Mouse (Mus musculus): ENCODE results near the gene Dnajc13.

Gene Dnajc13

DNA sequence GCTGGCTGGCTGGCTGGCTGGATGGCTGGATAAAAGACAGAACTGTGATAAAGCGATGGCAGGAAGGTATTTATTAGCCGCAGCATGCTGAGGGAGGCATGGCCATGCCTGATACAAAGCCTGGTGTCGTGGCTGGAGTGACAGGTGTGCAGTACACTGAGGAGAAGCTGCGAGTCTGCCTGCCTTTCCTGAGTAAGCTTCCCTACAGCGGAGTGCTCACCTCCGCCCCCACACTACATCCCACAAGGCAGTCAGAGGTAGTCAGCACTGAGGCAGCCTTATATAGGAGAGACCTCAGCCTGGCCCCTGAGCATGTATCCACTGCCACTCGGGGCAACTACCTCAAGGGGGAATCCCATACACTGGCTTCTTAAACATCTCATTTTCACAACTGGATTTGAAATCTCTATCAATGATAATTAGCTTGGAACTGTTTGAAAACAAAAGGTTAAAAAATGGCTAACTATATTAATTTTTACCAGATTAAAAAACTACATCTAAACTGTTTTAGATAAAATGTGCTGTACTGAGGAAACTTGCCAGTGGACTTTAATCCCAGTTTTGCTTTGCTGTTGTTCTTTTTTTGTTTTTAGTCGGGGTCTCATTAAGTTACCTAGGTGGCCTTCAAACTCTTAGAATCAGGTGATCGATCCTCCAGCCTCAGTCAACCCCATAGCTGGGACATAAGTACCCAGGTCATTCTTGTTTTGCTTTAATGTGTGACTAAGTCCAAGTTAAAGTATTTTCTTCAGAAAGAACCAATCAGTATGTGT lies 8.1 kb downstream of the Dnajc13 start:
- DNase-seq (ENCODE audit: low read depth): no peak

DNA sequence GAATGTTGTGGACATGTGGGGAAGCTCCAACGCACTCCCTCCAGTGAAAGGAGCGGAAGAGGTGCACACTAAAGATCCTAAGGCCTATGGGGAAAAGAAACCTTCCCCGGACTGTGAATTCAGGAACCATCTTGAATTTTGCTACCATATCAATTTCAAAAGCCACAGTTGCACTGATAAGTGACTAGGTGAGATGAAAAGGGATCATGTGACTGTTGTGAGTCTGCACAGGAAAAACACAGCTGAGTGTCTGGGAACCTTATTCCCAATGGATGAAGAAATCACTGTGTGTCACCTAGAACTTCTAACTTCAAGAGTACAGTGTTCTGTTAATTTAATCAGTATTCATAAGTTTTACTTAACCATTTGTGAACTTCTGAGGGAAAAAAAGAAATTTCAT lies 10.1 kb downstream of the Dnajc13 start:
- DNase-seq (ENCODE audit: low read depth): no peak

DNA sequence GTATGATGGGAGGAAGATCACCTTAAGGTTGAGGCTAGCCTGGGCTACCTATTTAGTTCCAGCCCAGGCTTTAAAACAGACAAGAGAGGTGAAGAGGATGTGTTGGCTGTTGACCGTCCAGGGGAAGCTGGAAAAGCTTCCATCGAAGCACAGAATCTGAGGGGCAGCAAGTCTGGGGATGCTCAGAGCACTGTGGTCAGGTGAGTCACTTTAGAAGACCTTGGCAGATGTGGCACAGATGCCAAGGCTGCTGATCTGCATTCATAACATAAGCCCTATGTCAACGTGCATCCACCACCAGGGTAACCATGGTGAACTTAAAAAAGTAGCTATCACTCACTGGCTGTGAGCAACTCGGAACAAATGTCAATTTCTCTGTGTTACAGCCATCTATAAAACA lies 11.0 kb downstream of the Dnajc13 start:
- DNase-seq (ENCODE audit: low read depth): no peak

DNA sequence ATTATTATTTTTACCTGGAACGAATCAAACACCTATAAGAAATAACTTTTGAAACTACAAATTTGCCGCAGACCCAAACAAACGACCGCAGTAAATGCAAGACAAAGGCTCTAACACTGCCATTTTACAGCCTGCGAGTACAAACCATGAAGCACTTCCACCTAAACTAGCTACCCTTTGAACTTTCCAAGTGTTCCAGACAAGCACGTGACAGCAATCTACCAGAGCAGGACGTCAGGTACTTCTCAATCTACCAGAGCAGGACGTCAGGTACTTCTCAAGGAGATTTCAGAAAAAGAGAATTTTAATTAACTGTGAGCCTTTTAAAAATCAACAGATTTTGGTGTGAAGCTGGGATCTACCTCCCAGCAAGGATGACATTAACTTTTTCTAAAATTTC lies 11.6 kb downstream of the Dnajc13 start:
- DNase-seq (ENCODE audit: low read depth): no peak

DNA sequence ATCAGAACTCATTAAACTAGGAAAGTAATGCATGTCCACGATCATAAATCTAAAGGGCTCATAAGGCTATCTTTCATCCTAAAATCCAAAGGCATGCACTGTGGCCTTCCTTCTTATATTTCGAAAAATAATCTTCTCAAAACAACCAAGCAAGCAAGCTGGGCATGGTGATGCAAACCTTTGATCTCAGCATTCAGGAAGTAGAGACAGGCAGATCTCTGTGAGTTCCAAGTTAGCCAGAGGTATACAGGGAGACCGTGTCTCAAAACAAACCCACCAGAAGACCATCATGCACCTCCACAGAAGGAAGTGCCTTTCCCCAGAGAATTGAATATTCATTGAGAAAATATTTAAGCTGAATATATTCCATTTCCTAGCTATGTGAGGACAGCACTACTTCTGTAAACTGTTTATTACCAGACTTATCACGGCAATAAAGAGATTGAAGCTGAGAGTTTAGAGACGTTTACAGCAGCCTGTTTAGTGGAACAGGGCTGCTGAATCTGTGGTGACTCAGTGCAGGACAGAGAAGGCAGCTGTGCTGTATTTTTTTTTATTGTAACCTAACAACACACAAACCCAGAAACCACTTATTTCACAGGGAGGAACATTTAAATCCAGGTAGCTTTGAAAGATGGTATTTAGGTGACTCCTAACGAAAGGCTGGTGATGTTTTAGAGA lies 15.3 kb downstream of the Dnajc13 start:
- no peak for DNase-seq (ENCODE audit: low read depth)

DNA sequence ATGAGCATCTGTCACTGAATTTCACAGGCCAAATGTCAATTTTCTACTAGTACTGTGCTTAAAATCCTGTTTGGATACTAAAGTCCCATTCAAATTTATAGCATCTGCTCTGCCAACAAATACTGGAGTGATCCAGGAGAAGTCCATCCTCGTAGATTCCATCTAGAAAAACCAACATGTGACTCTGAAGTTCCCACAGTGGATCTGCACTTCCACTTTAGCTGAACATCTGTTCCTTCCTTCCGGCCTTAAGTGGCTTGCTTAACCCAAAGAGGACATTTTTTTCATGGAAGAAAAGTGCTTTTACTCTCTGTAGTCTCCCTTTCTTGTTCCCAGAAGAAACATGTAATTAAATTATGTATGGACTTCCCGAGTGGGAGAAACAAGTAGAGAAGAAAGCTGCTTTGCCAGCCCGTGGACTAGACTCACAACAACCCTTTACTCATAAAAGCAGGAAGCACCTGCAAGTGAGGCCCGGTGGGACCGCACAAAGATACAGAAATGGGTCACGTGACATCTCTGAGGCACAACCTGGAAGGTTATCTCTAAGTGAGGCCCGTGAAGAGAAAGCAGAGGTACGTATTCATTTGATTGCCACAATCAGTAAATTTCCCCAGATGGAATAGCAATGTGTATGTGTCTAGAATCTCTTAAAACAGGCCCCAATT lies 18.8 kb downstream of the Dnajc13 start:
- DNase-seq (ENCODE audit: low read depth): no peak

DNA sequence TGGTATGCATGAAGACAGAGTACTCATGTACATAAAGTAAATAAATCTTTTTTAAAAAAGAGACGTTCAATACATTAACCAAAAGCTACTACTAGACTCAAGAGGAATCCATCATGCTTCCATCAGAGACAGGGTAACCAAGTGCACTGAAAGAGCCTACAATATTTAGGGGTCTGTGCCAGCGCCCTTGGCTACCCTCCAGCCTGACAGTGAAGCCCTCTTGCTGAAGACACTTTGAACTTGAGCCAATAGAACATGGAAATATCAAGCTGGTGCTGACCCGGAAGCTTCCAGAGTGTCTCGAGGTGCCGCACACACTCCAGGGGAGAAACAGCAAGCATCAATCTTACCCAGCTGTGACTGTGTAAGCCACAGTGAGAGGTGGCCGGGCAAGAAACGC lies 22.6 kb downstream of the Dnajc13 start:
- DNase-seq (ENCODE audit: low read depth): no peak

DNA sequence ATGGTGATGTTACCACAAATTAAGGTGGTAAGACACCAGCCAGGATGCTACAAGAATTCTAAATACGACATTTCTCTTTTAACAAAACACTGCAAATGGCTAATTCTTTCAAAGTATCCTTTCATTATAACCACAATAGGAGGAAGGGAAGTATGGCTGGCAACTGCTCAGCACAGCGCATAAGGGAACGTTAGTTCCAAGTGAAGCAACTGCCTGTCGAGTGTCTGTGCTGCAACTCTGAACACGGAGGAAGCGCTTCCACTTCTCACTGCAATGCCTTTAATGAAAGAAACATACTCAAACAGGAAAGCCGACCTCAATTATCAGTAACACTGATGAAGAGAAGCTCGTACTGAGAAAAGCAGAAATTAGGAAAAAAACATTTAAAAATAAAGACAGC lies 23.7 kb downstream of the Dnajc13 start:
- DNase-seq (ENCODE audit: low read depth): no peak

DNA sequence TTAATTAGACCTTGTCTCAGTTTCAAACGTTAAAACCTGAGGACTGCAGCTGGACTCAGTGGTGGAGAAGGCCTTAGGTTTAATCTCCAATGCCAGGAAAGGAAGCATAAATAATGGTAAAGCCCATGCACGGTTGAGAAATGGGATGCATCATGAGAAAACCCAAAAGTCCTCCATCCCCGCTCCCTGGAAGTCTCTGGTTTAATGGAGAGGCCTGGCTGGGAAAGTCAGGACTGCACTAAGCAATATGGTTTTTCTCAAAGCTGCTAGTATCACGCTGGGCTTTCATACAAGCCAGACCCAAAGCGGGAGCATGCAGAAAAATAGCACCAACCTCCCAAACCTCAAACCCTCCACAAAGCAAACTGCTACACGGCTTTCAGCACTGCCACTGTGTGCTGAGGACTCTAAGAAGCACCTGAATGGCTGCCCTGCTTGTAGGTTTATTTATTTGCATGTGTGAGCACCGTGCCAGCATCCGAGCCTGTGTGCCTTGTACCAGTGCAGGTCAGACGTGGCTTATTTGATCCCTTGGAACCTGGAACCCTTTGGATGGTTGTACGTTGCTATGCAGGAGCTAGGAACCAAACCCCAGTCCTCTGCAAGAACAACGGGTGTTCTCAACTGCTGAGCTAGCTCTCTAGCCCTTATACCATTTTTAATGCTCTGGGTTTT lies 26.3 kb downstream of the Dnajc13 start:
- DNase-seq (ENCODE audit: low read depth): no peak

DNA sequence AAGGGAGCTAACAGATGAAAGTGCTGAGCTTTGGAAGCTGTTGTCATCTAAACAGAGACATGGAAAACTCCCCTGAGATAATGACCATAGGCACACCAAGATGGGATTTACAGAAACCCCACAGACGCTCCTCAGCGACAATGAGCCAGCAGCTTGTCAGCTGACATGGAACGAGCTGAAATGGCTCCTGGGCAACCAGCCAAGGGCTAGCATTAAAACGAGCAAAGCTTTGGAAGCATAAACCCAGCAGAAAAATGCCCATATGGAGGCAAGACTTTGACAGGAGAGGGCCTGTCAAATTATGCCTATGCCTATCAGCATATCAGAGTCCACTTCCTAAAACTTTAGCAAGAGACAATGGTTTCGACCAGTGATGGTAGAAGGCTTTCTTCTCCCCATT lies 27.0 kb downstream of the Dnajc13 start:
- DNase-seq (ENCODE audit: low read depth): no peak

DNA sequence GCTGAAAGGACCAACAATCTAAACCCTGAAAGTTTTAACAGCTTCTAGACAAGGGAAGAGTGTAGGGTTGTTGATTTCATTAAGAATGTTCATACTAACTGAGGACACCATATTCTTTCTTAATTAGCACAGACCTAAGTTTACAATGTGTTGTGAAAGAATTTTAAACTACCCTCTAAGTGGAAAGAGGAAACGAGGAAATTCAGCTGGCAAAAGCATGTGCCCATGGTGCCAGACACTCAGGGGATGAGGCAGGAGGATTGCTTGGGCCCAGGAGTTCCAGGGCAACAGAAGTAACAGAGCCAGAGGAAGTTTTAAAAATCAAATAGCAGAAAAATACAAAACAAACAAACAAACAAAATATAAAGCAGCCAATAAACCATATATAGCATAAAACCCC lies 28.9 kb downstream of the Dnajc13 start:
- DNase-seq (ENCODE audit: low read depth): no peak

DNA sequence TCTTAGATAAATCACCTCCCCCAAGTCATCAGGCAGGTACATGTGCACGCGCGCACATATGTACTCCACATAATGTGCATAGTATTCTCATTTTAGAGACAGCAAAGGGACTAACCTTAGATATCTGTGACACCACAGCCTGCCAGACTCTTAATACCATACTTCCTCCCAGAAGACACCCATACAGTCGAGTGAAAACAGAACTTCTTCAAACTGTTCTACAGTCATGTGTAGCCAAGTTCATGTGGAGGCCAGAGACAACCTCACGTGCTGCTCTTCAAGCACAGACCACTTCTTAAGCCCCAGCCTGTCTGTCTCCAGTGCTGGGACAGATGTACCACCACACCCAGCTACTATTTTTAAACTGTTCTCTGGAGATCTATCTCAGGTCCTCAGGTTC lies 29.7 kb downstream of the Dnajc13 start:
- DNase-seq (ENCODE audit: low read depth): no peak

DNA sequence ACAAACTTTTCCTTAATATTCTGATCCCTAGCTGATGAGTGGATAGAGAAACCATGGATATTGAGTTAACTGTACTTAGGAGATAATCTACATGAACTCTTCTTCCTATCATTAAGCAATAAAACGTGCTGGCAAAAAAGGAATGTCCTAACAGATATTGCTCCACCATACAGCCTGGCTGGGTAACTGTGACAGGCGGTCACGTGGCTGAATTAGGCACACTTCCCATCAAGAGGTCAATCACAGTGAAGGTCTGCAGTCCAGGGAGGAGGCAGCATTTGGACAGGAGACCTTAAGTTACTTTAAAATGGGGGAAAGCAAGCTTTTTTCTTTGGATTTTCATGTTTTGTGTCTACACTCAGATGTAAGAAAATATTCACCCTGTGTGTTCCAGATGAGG lies 30.7 kb downstream of the Dnajc13 start:
- no peak for DNase-seq (ENCODE audit: low read depth)

DNA sequence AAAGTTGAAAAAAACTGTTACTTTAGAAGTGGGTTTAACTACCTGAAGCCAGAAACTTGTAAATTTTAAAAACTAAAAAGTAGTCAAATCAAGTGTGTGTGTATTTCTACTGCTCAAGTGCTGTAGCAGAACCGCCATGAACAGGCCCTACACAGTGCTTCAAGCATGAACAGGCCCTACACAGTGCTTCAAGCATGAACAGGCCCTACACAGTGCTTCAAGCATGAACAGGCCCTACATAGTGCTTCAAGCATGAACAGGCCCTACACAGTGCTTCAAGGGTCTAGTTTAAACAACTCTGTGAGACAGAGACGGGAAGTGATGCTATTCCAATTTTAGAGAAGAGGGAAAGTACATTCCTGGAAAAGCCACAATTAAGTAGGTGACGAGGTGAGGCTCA lies 51.3 kb downstream of the Dnajc13 start:
- no peak for DNase-seq (ENCODE audit: low read depth)

DNA sequence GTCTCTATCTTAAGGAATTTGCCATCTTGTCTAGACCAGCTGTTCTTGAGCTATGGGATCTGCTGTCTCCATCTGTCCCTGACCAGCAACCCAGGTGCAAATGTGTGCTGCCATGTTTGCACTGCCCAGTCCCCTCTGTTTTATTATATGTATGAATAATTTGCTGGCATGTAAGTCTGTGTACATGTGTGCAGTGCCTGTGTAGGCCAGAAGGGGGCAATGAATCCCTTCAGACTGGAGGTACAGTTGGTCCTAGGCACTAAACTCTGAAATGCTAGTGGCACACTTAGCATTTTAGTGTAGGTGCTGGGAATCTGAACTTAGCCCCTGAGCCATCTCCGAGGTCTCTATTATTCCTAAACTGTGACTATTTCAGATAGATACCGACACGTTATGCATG lies 58.9 kb downstream of the Dnajc13 start:
- peak; percentile 15 for DNase-seq (ENCODE audit: low read depth)

DNA sequence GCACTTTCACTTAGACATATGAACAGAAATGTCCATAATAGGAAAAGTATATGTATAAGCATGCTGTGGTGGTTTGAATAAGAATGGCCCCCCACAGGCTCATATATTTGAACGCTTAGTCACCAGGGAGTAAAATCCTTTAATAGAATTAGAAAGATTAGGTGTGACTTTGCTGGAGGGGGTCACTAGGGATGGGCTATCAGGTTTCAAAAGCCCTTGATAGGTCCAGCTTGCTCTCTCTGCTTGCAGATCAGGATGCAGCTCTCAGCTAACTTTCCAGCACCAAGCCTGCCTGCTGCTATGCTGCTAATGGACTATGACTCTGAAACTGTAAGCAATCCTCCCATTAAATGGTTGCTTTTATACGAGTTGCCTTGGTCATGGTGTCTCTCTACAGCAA lies 68.2 kb downstream of the Dnajc13 start:
- no peak for DNase-seq (ENCODE audit: low read depth)

DNA sequence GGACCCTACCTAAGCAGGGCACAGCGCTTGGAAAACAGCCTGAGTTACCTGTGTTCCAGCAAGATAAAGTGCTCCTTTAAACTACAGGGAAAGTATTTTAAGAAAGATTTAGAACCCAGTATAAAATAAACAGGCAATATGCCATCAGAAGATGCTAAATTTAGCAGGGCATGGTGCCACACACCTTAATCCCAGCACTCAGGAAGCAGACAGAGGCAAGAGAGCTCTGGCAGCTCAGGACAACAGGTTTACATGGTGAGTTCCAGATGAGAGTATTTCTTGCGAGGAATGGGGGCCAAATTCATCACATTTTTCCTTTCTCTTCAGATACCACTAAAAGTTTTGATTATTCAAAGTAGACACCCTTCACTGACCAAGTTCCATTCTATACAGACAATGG lies 68.8 kb downstream of the Dnajc13 start:
- DNase-seq (ENCODE audit: low read depth): no peak

DNA sequence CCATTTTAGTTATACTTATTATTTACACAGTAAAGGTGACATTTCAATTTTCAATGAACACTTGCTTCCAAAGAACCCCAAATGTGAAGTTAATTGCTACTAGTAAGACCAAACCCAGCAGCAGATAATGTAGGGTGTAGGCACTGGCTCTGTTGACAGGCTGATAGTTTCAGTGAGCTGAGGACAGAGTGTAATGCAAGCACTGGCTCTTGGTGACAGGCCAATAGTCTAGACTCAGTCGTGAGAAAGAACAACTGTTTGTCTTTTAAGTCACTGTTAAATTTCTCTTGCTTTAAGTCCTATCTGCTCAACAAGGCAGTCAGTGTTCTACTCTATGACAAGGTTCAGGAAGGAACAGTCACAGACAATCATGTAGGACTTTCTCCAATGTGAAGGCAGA lies 69.4 kb downstream of the Dnajc13 start:
- DNase-seq (ENCODE audit: low read depth): no peak

DNA sequence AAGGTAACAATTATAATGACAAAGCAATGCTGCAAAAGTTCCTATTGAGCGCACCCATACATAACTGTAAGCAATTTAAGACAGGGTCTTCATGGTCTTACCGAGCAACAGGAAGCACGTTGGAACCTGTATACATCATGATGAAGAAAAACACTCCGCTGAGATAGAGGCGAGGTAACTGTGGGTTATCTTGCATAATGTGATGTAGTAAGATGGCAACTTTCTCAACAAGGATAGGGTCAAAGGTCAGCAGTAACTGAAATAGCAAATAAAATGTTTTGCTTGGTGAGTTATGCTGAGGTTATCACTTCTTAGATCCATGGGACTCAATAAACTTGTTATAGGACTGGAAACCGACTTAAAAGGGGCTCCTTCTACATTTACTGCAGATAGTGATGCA lies 70.2 kb downstream of the Dnajc13 start:
- no peak for DNase-seq (ENCODE audit: low read depth)

DNA sequence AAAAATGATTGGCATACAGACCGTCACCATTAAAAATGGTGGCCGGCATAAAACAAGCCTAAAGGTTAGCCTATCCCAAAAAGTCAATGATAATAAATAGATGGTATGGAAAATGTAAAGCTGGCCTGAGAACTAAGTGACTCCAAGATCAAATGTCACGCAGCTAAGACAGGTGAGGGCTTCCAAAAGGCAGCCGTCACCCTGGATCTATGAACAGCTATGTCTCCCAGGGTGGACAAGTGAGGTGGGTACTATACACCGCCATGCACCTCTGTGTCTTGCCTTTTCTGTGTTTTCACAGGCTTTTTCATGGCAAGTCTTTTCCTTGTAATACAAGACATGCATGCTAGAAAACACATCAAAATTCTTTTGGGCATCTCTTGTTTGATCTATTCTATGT lies 73.1 kb downstream of the Dnajc13 start:
- DNase-seq (ENCODE audit: low read depth): no peak

DNA sequence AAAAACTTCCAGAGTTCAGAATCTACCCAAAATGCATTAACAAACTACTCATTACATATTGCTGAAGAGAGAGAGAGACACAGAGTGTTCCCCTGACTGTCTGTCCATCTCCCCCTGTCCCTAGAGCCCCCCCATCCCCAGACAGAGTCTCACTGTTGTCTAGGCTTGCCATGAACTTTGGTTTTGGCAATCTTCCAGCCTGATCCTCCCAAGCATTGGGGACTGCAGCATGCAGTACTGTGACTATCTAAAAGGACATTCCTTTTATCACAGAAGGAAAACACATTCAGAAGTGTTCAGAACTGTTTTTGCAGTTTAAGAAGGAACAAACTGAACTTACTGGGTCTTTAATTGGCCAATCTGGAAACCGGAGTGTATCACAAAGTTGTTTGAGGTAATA lies 74.0 kb downstream of the Dnajc13 start:
- no peak for DNase-seq (ENCODE audit: low read depth)

DNA sequence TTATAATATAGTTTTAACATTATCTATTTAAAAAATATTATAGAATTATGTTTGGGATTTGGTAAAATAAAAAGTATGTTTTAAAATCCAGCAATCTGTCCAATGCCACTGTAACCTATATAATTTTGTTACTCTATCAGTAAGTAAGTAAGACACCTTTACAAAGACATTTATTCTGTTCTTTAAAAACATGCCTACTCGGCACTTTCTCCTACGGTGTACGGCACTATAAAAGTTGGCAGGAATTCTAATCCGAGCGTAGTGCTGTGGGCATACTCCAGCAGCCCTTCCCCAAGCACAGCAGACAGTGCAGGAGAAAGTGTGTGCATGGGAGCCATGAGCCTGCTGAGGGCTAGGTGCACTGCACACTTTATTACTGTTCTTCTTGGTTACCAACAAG lies 75.7 kb downstream of the Dnajc13 start:
- no peak for DNase-seq (ENCODE audit: low read depth)

DNA sequence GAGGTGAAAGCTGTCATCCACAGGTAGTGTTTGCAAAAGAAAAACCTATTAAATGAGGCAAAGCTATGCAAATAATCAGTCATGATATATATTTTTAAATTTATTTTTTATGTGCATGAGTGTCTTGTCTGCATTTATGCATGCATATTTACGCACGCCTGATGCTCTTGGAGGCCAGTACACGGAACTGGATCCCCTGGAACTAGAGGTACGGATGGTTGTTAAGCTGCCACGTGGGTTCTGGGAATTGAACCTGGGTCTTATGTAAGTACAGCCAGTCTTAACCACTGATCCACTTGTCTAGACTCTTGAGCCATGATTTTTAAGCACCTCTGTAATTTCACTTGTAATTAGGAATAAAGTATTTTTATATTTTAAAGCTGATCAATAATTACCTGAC lies 79.5 kb downstream of the Dnajc13 start:
- no peak for DNase-seq (ENCODE audit: low read depth)

All from fibroblast of lung, adult 2 months (primary cell).